Mouse (Mus musculus) brain, embryonic 14.5 days (tissue): ENCODE results near the gene Fam171b. TPM values are rescaled to one million over a fixed set of nuclear protein-coding genes. Genes with fewer than 3 reads are reported as not detected.

Experiments
- DNase-seq: peaks from one replicate; pipeline ENCODE4 v3.0.0-alpha.2; 2011; ENCODE audit warnings: low read depth
- CTCF ChIP-seq: fragments of 200-500 bp; IDR thresholded peaks from 2 replicates; pipeline ENCODE4 v1.5.1; 2012; ENCODE audit warnings: inconsistent platforms, mild to moderate bottlenecking, moderate library complexity, borderline replicate concordance; ENCODE audit not compliant: insufficient read depth, insufficient read length; ENCODE audit errors: extremely low read depth
- POLR2A ChIP-seq: fragments of 200-500 bp; IDR thresholded peaks from 2 replicates; pipeline ENCODE4 v1.6.1; 2012; ENCODE audit warnings: mild to moderate bottlenecking, inconsistent platforms, borderline replicate concordance; ENCODE audit not compliant: poor library complexity, insufficient read depth, insufficient read length, severe bottlenecking; ENCODE audit errors: extremely low read depth
- polyA plus RNA-seq: library from polyadenylated mRNA; depleted of rRNA; stranded (reverse); fragments of >200 nt; gene quantifications from 2 replicates; pipeline ENCODE4 v1.2.3, GENCODE M21; 2012; rRNA removed

Fam171b gene
- polyA plus RNA-seq: 37.4 and 49.8 TPM in 2 replicates

DNA sequence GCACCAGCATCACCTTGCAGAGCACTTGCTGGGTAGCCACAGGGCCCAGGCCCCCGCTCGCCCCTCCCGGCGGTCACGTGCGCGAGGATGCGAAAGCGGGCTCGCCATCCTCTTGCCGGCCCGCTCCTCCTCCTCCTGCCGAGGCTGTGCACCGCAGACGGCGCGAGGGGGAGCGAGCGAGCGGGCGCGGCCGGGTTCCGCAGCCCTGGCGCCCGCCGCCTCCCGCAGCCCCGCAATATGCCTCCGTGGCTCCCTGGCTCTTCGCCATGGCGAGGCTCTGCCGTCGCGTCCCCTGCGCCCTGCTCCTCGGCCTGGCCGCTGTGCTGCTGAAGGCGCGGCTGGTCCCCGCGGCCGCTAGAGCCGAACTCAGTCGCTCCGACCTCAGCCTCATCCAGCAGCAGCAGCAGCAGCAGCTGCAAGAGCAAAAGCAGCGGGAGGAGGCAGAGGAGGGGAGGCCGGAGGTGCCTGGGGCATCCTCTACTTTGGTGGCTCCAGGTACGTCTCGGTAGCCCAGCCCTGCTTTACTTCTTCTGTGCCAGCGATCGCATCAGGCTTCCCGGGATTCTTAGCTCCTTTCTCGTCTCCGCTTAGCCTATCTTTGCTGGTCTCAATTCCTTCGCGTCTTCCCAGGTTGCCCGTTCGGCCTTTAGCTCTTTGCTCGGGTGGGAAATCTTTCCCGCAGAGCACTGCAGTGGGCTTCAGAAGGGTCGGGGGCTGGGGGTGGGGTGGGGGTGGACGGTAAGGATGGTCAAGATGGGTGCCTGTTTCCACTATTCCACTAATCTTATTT lies at the start of gene Fam171b:
Gene Fam171b, plus strand, starts transcription at position 154 of the 790 bp plus-strand sequence.
- peak; percentile 96 for DNase-seq
- TF ChIP-seq POLR2A: peak; percentile 98
- TF ChIP-seq CTCF: peak; percentile 16; the same call in 1 of the 2 replicates

- TF ChIP-seq CTCF: no peak
- no peak for TF ChIP-seq POLR2A
- DNase-seq: no peak
Observed at GRCm38 (mm10) chr2:83766058-83766457, 46.4 kb upstream of the Fam171b start.

DNA sequence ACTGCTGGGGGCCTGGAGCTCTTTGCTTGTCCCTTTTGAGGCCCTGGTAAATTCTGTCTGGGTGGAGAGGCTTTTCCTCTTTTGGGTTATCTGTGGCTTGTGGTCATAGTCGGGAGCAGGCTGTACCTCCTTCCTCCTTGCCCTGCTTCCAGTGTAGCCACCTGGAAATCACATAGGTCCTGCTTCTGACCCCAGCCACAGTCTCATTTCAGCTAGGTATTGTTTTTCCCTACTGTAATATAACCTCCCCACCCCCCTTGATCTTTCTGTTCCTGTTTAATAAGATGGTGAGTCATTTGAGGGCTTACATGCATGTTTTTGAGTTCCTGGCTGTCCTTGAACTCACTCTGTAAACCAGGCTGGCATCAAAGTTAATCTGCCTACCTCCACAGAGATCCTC lies 45.6 kb upstream of the Fam171b start:
- DNase-seq: no peak
- no peak for TF ChIP-seq CTCF
- TF ChIP-seq POLR2A: no peak

GRCm38 (mm10) chr2:83768311-83769047 lies 44.0 kb upstream of the Fam171b start:
- DNase-seq: no peak
- TF ChIP-seq POLR2A (no peak), CTCF (no peak)

DNA sequence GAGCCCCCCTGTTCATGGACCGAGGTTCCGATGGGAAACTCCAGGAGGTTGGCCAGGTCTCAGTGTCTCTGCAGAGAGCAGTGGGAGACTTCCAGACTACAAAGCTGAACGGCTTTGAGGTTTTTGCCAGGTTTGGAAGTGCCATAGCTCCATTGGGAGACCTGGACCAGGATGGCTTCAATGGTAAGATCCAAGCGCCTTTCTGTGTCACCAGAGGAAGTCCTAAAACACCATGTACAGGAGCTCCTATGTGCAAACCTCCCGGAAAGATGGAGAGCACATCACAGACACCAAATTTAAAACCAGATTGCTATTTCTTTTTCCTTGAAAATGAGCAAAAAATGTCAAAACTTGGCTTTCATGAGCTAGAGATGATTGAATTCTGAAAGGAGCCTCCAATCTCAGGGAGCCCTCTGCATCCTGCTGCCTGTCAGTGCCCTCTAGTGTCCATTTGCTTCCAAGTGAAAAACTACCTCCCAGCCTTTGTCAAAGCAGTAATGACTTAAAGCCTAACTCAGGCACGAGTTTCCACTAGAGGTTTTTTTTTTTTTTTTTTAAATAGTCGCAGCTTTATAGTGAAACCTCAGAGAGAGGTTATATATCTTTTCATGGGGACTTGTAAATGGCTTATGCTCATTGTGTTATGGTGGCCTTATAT lies 41.2 kb upstream of the Fam171b start:
- peak; percentile 83 for DNase-seq
- TF ChIP-seq POLR2A: no peak
- TF ChIP-seq CTCF: peak; percentile 78

- TF ChIP-seq CTCF: no peak
- no peak for TF ChIP-seq POLR2A
- DNase-seq: peak; percentile 81
Observed at GRCm38 (mm10) chr2:83791330-83792073, 20.9 kb upstream of the Fam171b start.

- TF ChIP-seq POLR2A: no peak
- no peak for TF ChIP-seq CTCF
- peak; percentile 46 for DNase-seq
Observed at GRCm38 (mm10) chr2:83792102-83792501, 20.3 kb upstream of the Fam171b start.

- TF ChIP-seq CTCF (no peak), POLR2A (no peak)
- DNase-seq: no peak
Observed at GRCm38 (mm10) chr2:83795766-83796165, 16.7 kb upstream of the Fam171b start.

- TF ChIP-seq POLR2A: no peak
- no peak for TF ChIP-seq CTCF
- DNase-seq: peak; percentile 76
Observed at GRCm38 (mm10) chr2:83797902-83798497, 14.4 kb upstream of the Fam171b start.

- TF ChIP-seq CTCF (no peak), POLR2A (no peak)
- DNase-seq: peak; percentile 65
Observed at GRCm38 (mm10) chr2:83813273-83813892, 947 bp downstream of the Fam171b start.
